Mouse (Mus musculus) ES-E14 (cell line): ENCODE data around the gene Gm8126. TPM values are rescaled to one million over a fixed set of nuclear protein-coding genes. Genes with fewer than 3 reads are reported as not detected.

ENCODE experiments used
- total RNA-seq: library from RNA; depleted of rRNA; stranded (reverse); fragments of 300-350 nt; gene quantifications from 2 replicates; pipeline ENCODE4 v1.2.3, GENCODE M21; 2012; rRNA removed

Gm8126 gene
- total RNA-seq, 1 experiment, result not detected

Other genes starting within 250 kb of the Gm8126 start
- gene Gm10376, start 243.0 kb upstream of the Gm8126 start, total RNA-seq, result not detected in 2 replicates
- gene Gm8094, start 182.0 kb upstream of the Gm8126 start, total RNA-seq, result 0.16 and 0.18 TPM in 2 replicates
- 0.09 TPM in 1 of 2 replicates, not detected in the other for gene Gm8104, start 158.0 kb upstream of the Gm8126 start, total RNA-seq
- gene Gm7233, start 78.8 kb upstream of the Gm8126 start, total RNA-seq, result not detected in 2 replicates
- gene Gm8122, start 23.3 kb upstream of the Gm8126 start, total RNA-seq, result not detected in 2 replicates
- 1.2 and 2.2 TPM in 2 replicates for gene Gm9732, start 16.4 kb downstream of the Gm8126 start, total RNA-seq
- not detected in 2 replicates for gene Gm8127, start 35.2 kb downstream of the Gm8126 start, total RNA-seq
- not detected in 2 replicates for gene 1700001F09Rik, start 89.2 kb downstream of the Gm8126 start, total RNA-seq
- gene Gm8138, start 157.7 kb downstream of the Gm8126 start, total RNA-seq, result not detected in 2 replicates